Comparison of ENCODE assay signal across 10 mouse cellular contexts in the genomic region with DNA sequence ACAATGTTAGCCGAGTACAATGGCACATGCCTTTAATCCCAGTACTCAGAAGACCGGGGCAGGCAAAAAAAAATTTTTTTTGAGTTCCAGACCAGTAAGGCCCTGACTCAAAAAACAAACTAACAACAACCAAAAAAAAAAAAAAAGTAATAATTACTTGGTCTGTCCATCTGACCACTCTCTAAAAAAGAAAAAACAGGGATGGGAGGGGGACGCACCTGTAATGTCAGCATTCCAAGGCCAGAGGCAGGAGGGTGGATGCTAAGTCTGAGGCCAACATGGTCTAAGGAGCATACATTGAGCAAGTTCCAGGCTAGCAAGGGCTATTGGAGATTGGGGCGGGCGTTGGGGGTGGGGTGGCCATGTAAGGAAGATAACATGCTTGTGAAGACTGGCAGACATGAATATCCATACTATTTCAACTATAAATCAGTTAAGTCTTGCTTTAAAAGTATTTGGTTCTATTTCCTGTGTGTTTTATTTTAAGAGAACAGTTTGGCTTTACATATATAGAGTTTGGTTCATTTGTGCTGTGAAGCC. TPM values are rescaled to one million over a fixed set of nuclear protein-coding genes. Genes with fewer than 3 reads are reported as not detected.
DNase-seq lines count a peak whose midpoint lies in the region; ATAC-seq and TF ChIP-seq lines count a peak whose summit lies in the region.
"Had no signal": no experiment of that assay in that cellular context is flagged by ENCODE, and none has a peak within 500 bp of the region (broad histone marks: within the 10 kb centered on the region; RNA-seq: fewer than 3 reads in every experiment).

No protein-coding gene starts in this region.

- no peak overlapping the region for H3K9ac ChIP-seq in forebrain, postnatal 0 days
- H3K9ac ChIP-seq in liver, embryonic 12.5 days, result peak overlapping the region; percentile 39; the same call in 1 of the 2 replicates

- WGBS in forebrain, embryonic 10.5 days, result 93% methylated on average over 5 of the region's 5 CpGs
- 91% methylated on average over 5 of the region's 5 CpGs for WGBS in forebrain, postnatal 0 days
- 60% methylated on average over 5 of the region's 5 CpGs for WGBS in liver, embryonic 12.5 days (ENCODE audit: insufficient replicate concordance)

- intact Hi-C loops in left cerebral cortex, adult 2 months (cut with DNase I), result loop anchor here (5.0 kb wide), 1 partner anchor 47 kb away; a partner anchor contains a TSS

- peaks cover 7% of the 10 kb centered on the region; the same call in 1 of the 2 replicates for H3K36me3 ChIP-seq in forebrain, embryonic 10.5 days (replicated peaks)
- no peaks in the 10 kb centered on the region for H3K36me3 ChIP-seq in forebrain, postnatal 0 days (ENCODE audit: insufficient read depth)
- H3K36me3 ChIP-seq in testis, adult 2 months (ENCODE audit: control insufficient read depth, insufficient read depth, low read length), result no peaks in the 10 kb centered on the region; the same call in 1 of the 2 replicates
- peaks cover 3% of the 10 kb centered on the region; the same call in 1 of the 2 replicates for H3K36me3 ChIP-seq in liver, embryonic 12.5 days

- H3K4me1 ChIP-seq in forebrain, embryonic 10.5 days, result peaks cover 19% of the 10 kb centered on the region
- peaks cover 9% of the 10 kb centered on the region; the same call in 1 of the 2 replicates for H3K4me1 ChIP-seq in forebrain, postnatal 0 days (ENCODE audit: insufficient read depth)
- H3K4me1 ChIP-seq in testis, adult 2 months (ENCODE audit: control insufficient read depth, insufficient read depth, low read length), result no peaks in the 10 kb centered on the region
- H3K4me1 ChIP-seq in liver, embryonic 12.5 days, result peaks cover 20% of the 10 kb centered on the region

- TF ChIP-seq CTCF in forebrain, postnatal 0 days (IDR thresholded peaks at IDR 0.05; ENCODE audit: low read depth), result no peak
- no peak for TF ChIP-seq CTCF in testis, adult 2 months (IDR thresholded peaks at IDR 0.05; ENCODE audit: control insufficient read depth, insufficient read depth, insufficient replicate concordance, low read depth, low read length)
- TF ChIP-seq CTCF in left cerebral cortex, adult 2 months (IDR thresholded peaks at IDR 0.05), result no peak

- H3K4me3 ChIP-seq in forebrain, embryonic 10.5 days, result peak overlapping the region; percentile 94; the same call in 1 of the 2 replicates
- H3K4me3 ChIP-seq in forebrain, postnatal 0 days (ENCODE audit: low read depth, low read length), result no peak overlapping the region
- H3K4me3 ChIP-seq in testis, adult 2 months (ENCODE audit: control insufficient read depth, low read depth, low read length), result peak overlapping the region; percentile 13; the same call in 1 of the 2 replicates
- peak overlapping the region; percentile 98 for H3K4me3 ChIP-seq in liver, embryonic 12.5 days
- H3K4me3 ChIP-seq in left cerebral cortex, adult 2 months, result no peak overlapping the region

- TF ChIP-seq POLR2A in testis, adult 2 months (IDR thresholded peaks at IDR 0.05; ENCODE audit: control insufficient read depth, low read depth, low read length), result no peak

- no peak overlapping the region for H3K27ac ChIP-seq in forebrain, embryonic 10.5 days
- H3K27ac ChIP-seq in forebrain, postnatal 0 days (ENCODE audit: low read depth, low read length), result no peak overlapping the region
- H3K27ac ChIP-seq in testis, adult 2 months (ENCODE audit: control insufficient read depth, insufficient read depth, low read depth, low read length), result no peak overlapping the region
- H3K27ac ChIP-seq in liver, embryonic 12.5 days, result no peak overlapping the region
- H3K27ac ChIP-seq in left cerebral cortex, adult 2 months, result no peak overlapping the region

- no peak for DNase-seq in forebrain, embryonic 10.5 days (ENCODE audit: extremely low spot score, low spot score)
- no peak for DNase-seq in forebrain, postnatal 0 days
- no peak for DNase-seq in testis, postnatal 14 days (ENCODE audit: low spot score)
- DNase-seq in cerebellum, postnatal 4 days (ENCODE audit: low spot score in 2 of 2), result no peak
- DNase-seq in adrenal gland, adult (ENCODE audit: inconsistent age in 2 of 2, low spot score in 1 of 2), result no peak
- no peak for DNase-seq in left cerebral cortex, adult 2 months (ENCODE audit: extremely low spot score in 1 of 2, low spot score in 2 of 2)
- DNase-seq: kidney, adult 9 months; lung, adult 2 months had no signal

- no peaks in the 10 kb centered on the region for H3K27me3 ChIP-seq in forebrain, embryonic 10.5 days (ENCODE audit: poor library complexity, severe bottlenecking)
- H3K27me3 ChIP-seq in forebrain, postnatal 0 days (ENCODE audit: insufficient read depth, low read length), result no peaks in the 10 kb centered on the region
- no peaks in the 10 kb centered on the region for H3K27me3 ChIP-seq in testis, adult 2 months (ENCODE audit: control insufficient read depth, insufficient read depth, low read length)
- H3K27me3 ChIP-seq in liver, embryonic 12.5 days (replicated peaks), result no peaks in the 10 kb centered on the region

- no peak for ATAC-seq in forebrain, postnatal 0 days
- ATAC-seq in liver, embryonic 12.5 days, result peak; percentile 56; the same call in 1 of the 2 replicates

- H3K4me2 ChIP-seq in forebrain, postnatal 0 days (ENCODE audit: low read depth), result no peak overlapping the region
- peak overlapping the region; percentile 75 for H3K4me2 ChIP-seq in liver, embryonic 12.5 days

- H3K9me3 ChIP-seq in forebrain, embryonic 10.5 days, result no peaks in the 10 kb centered on the region
- H3K9me3 ChIP-seq in forebrain, postnatal 0 days (ENCODE audit: low read length), result no peaks in the 10 kb centered on the region
- H3K9me3 ChIP-seq in liver, embryonic 12.5 days (replicated peaks), result no peaks in the 10 kb centered on the region

RNA-seq across cellular contexts. Expression of a gene that starts 1.3 kb away (rescaled TPM):
- not detected in 2 replicates for polyA plus RNA-seq in forebrain, embryonic 10.5 days (2016; fragmentation: Nextera tagmentation; extraction: Ambion mirVana)
- not detected in 2 replicates for total RNA-seq in forebrain, postnatal 0 days (2014; rRNA removed)
- polyA plus RNA-seq in forebrain, postnatal 0 days (2015; fragmentation: Nextera tagmentation; extraction: Ambion mirVana), result 0.34 TPM in 1 of 2 replicates, not detected in the other
- 0.25 and 0.75 TPM in 2 replicates for polyA plus RNA-seq in testis, adult 2 months (2012; rRNA removed)
- polyA plus RNA-seq in liver, embryonic 12.5 days (2016; fragmentation: Nextera tagmentation; extraction: Ambion mirVana), result 0.26 TPM in 1 of 2 replicates, not detected in the other
- not detected for total RNA-seq in left cerebral cortex, adult 2 months (2021)
- polyA plus RNA-seq: lung, adult 2 months had no signal

RNA-seq across cellular contexts. Expression of a gene that starts 1.6 kb away (rescaled TPM):
- 25.4 and 26.3 TPM in 2 replicates for polyA plus RNA-seq in forebrain, embryonic 10.5 days (2016; fragmentation: Nextera tagmentation; extraction: Ambion mirVana)
- 12.3 and 13.1 TPM in 2 replicates for total RNA-seq in forebrain, postnatal 0 days (2014; rRNA removed)
- 10.7 and 11.4 TPM in 2 replicates for polyA plus RNA-seq in forebrain, postnatal 0 days (2015; fragmentation: Nextera tagmentation; extraction: Ambion mirVana)
- 2.2 and 3.7 TPM in 2 replicates for polyA plus RNA-seq in testis, adult 2 months (2012; rRNA removed)
- polyA plus RNA-seq in liver, embryonic 12.5 days (2016; fragmentation: Nextera tagmentation; extraction: Ambion mirVana), result 18.2 and 18.8 TPM in 2 replicates
- total RNA-seq in left cerebral cortex, adult 2 months (2021), result 10 to 100 TPM in 1 of 2 experiments, 1 to 10 TPM in 1; 9.8 to 11.5 TPM

RNA-seq across cellular contexts. Expression of a gene that starts 48.0 kb away (rescaled TPM):
- polyA plus RNA-seq in forebrain, embryonic 10.5 days (2016; fragmentation: Nextera tagmentation; extraction: Ambion mirVana), result 94.7 and 97.4 TPM in 2 replicates
- 81.4 and 111 TPM in 2 replicates for total RNA-seq in forebrain, postnatal 0 days (2014; rRNA removed)
- 63.3 and 74.3 TPM in 2 replicates for polyA plus RNA-seq in forebrain, postnatal 0 days (2015; fragmentation: Nextera tagmentation; extraction: Ambion mirVana)
- polyA plus RNA-seq in testis, adult 2 months (2012; rRNA removed), result 14.1 and 16.3 TPM in 2 replicates
- polyA plus RNA-seq in liver, embryonic 12.5 days (2016; fragmentation: Nextera tagmentation; extraction: Ambion mirVana), result 58.9 and 59.7 TPM in 2 replicates
- total RNA-seq in left cerebral cortex, adult 2 months (2021), result 10 to 100 TPM; 40.6 to 42.5 TPM

RNA-seq across cellular contexts. Expression of a gene that starts 59.3 kb away (rescaled TPM):
- polyA plus RNA-seq in forebrain, embryonic 10.5 days (2016; fragmentation: Nextera tagmentation; extraction: Ambion mirVana), result 60.1 and 70.1 TPM in 2 replicates
- total RNA-seq in forebrain, postnatal 0 days (2014; rRNA removed), result 15.1 and 31.2 TPM in 2 replicates
- polyA plus RNA-seq in forebrain, postnatal 0 days (2015; fragmentation: Nextera tagmentation; extraction: Ambion mirVana), result 28.1 and 33.4 TPM in 2 replicates
- polyA plus RNA-seq in testis, adult 2 months (2012; rRNA removed), result 41.3 and 53.7 TPM in 2 replicates
- polyA plus RNA-seq in liver, embryonic 12.5 days (2016; fragmentation: Nextera tagmentation; extraction: Ambion mirVana), result 6.1 and 6.9 TPM in 2 replicates
- total RNA-seq in left cerebral cortex, adult 2 months (2021), result 10 to 100 TPM; 24.3 to 26.6 TPM

Comparison
In these comparisons a context has a peak if more than half of its experiments do, and no peak if none do; other contexts are left out.
1. H3K4me3 ChIP-seq: peak in forebrain, embryonic 10.5 days (single experiment), testis, adult 2 months (single experiment) and liver, embryonic 12.5 days (single experiment); none in forebrain, postnatal 0 days (single experiment) and left cerebral cortex, adult 2 months (single experiment).